Mouse (Mus musculus) c-Kit-positive CD71-positive TER-119-positive erythroid progenitor cells, embryonic 14.5 days (primary cell): ENCODE measurements at regions not wholly inside any gene's neighbourhood (a gene's known extent, or its start where the extent isn't known, plus 50 kb on each side); places are given as distances from the start of the nearest gene placed in this dataset.

Experiments used
- DNase-seq: peaks from one replicate; pipeline ENCODE4 v3.0.0-alpha.2; 2013; ENCODE audit warnings: low spot score

GRCm38 (mm10) chr7:64060051-64060450 is 93.6 kb upstream of the Trpm1 start:
- peak; percentile 64 for DNase-seq

GRCm38 (mm10) chr7:64058282-64058872 is 95.3 kb upstream of the Trpm1 start:
- DNase-seq, result no peak

GRCm38 (mm10) chr7:64057873-64058272 is 95.8 kb upstream of the Trpm1 start:
- DNase-seq, result peak; percentile 81

GRCm38 (mm10) chr7:64056498-64056897 is 97.1 kb upstream of the Trpm1 start:
- no peak for DNase-seq

- no peak for DNase-seq
These were observed 98.6 kb upstream of the Trpm1 start for GRCm38 (mm10) chr7:64054996-64055395.

GRCm38 (mm10) chr7:64053766-64054165 is 99.9 kb upstream of the Trpm1 start:
- DNase-seq, result no peak

- no peak for DNase-seq
These were observed 101.2 kb upstream of the Trpm1 start for GRCm38 (mm10) chr7:64052400-64052799.

- DNase-seq, result no peak
These were observed 102.7 kb upstream of the Trpm1 start for GRCm38 (mm10) chr7:64050826-64051401.

- no peak for DNase-seq
These were observed 103.4 kb upstream of the Trpm1 start for GRCm38 (mm10) chr7:64050246-64050645.

- peak; percentile 93 for DNase-seq
These were observed 104.3 kb upstream of the Trpm1 start for GRCm38 (mm10) chr7:64049183-64049965.

GRCm38 (mm10) chr7:64048452-64049182 is 105.0 kb upstream of the Trpm1 start:
- DNase-seq, result peak; percentile 85

GRCm38 (mm10) chr7:64047831-64048230 is 105.8 kb upstream of the Trpm1 start:
- DNase-seq, result no peak

GRCm38 (mm10) chr7:64045292-64045691 is 106.6 kb upstream of the Klf13 start:
- no peak for DNase-seq

GRCm38 (mm10) chr7:64042978-64043377 is 104.3 kb upstream of the Klf13 start:
- DNase-seq, result no peak

- no peak for DNase-seq
These were observed 102.6 kb upstream of the Klf13 start for GRCm38 (mm10) chr7:64041303-64041702.

- peak; percentile 67 for DNase-seq
These were observed 101.5 kb upstream of the Klf13 start for GRCm38 (mm10) chr7:64040026-64040737.

- no peak for DNase-seq
These were observed 99.1 kb upstream of the Klf13 start for GRCm38 (mm10) chr7:64037701-64038231.

- DNase-seq, result no peak
These were observed 97.4 kb upstream of the Klf13 start for GRCm38 (mm10) chr7:64036154-64036553.

GRCm38 (mm10) chr7:64035025-64035606 is 96.4 kb upstream of the Klf13 start:
- no peak for DNase-seq

- no peak for DNase-seq
These were observed 95.8 kb upstream of the Klf13 start for GRCm38 (mm10) chr7:64034493-64034892.

GRCm38 (mm10) chr7:64033388-64033787 is 94.7 kb upstream of the Klf13 start:
- no peak for DNase-seq
